Mouse (Mus musculus) brain, embryonic 14.5 days (tissue): Measurements from ENCODE around the gene Zan.

Source experiments
- CTCF ChIP-seq: fragments of 200-500 bp; IDR thresholded peaks from 2 replicates; pipeline ENCODE4 v1.5.1; 2012; ENCODE audit warnings: inconsistent platforms, mild to moderate bottlenecking, moderate library complexity, borderline replicate concordance; ENCODE audit not compliant: insufficient read depth, insufficient read length; ENCODE audit errors: extremely low read depth
- POLR2A ChIP-seq: fragments of 200-500 bp; IDR thresholded peaks from 2 replicates; pipeline ENCODE4 v1.6.1; 2012; ENCODE audit warnings: mild to moderate bottlenecking, inconsistent platforms, borderline replicate concordance; ENCODE audit not compliant: poor library complexity, insufficient read depth, insufficient read length, severe bottlenecking; ENCODE audit errors: extremely low read depth

DNA sequence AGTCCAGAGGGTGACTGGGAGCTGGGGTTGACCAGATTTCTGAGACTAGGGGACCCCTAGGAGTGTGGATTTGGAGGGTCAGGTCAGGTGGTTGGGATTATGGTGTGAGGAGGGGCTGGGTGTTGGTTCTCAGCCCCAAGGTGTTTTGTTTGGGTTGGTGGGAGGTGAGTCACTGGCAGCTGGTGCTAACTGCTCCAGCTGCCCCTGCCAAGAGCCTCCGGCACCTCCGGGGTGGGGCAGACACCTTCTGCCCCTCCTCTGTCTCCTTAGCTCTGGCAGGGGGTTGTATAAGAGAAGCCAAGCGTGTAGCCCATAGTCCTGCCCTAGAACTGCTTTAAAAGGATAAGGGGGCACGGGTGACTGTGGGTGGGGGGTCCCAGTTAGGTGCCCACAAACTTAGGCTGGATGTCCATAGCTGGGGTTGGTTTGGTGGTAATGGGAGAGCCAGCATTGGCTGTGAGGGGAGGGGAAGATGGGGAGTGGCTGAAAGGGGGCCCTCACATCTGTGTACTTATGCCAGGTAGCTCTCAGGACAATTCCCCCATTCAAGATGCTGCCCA lies 102.3 kb downstream of the Zan start:
- no peak for TF ChIP-seq POLR2A
- no peak for TF ChIP-seq CTCF
